Mouse (Mus musculus) ES-Bruce4 (cell line): ENCODE measurements at regions not wholly inside any gene's neighbourhood (a gene's known extent, or its start where the extent isn't known, plus 50 kb on each side); places are given as distances from the start of the nearest gene placed in this dataset.

Experiments used
- CTCF ChIP-seq: IDR thresholded peaks from one replicate; pipeline ENCODE4 v1.8.1; 2011; ENCODE audit warnings: low read depth, low read length
- POLR2A ChIP-seq: IDR thresholded peaks from one replicate; pipeline ENCODE4 v1.8.1; 2011; ENCODE audit warnings: low read length; ENCODE audit not compliant: insufficient read depth

GRCm38 (mm10) chr10:46058199-46058472 lies 480.5 kb downstream of the Hace1 start:
- no peak for TF ChIP-seq CTCF
- TF ChIP-seq POLR2A, result no peak
